Mouse (Mus musculus): ENCODE measurements around the gene Lrig1.
"Not testable (repeated sequence)": the region's sequence is repeated elsewhere in the genome, so short reads cannot be mapped to it uniquely, and the experiment has no call there.

Lrig1 gene

DNA sequence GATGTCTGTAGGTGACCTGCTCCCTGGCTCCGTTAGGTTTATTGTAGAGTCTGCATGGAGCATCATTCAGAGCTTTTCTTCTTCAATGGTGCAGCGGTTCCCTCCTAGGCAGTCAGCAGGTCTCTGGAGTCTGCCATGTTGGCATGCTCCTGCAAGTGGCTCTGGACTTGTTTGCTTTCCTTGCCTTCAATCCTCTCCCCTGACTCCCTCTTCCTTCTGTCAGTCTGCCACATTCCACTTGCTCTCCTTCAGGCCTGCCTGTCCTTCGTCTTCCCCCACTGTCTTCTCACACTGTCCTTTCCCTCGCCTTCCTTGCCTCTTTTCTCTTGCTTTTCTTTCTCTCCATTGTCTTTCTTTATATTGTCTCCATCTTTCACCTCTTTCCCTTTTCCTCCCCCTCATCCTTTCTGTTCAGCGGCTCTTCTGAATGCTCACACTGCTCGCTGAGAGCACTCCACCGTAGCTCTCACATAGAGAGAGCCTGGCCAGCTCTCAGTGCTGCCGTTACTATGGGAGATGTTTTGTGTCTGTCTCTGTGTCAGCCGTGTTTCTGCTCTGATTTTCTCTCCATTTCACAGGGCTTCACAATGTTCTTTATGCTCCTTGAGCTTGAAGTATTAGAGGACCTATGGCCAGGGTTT, 124.3 kb downstream of the Lrig1 start:
- DNase-seq (ENCODE audit: low spot score in 2 of 2), result no peak

DNA sequence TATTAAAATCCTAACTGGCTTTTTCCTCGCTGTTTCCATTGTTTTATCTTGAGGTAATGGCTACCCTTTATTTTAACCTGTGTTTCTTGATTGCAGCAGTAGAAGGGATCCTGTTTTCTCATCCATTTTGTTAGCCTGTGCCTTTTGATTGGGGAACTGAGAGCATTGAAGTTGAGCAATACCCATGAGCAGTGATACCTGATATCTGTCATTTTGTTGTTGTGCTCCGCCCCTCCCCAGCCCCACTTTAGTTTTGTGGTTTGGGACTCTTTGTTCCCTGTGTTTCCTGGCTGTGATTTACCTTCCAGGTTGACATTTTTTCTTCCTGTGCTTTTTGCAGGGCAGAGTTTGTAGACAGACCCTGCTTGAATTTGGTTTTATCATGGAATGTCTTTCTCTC, 131.9 kb downstream of the Lrig1 start:
- no peak for DNase-seq (ENCODE audit: low spot score in 2 of 2)

GRCm38 (mm10) chr6:94565766-94566165, 134.2 kb downstream of the Lrig1 start:
- no peak for DNase-seq (ENCODE audit: low spot score in 2 of 2)

GRCm38 (mm10) chr6:94563203-94563940, 136.6 kb downstream of the Lrig1 start:
- DNase-seq (ENCODE audit: low spot score in 2 of 2), result no peak

DNA sequence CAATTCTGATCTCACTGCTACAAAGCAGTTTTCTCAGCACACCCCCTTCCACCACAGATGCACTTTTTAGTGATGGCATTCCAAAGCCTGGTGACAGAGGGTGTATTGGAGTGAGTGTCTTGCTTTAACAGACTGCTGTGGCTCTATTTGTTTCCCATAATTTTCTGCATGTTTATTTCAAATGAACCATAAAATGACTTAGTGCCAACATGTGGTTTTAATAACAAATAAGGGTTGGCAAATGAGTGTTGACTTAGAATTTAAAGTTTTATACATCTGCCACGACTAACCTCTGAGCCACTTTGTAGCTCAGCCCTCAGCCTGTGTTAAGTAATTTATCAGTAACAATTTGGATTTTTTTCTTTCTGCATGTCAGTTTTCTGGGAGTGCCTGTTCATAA, 138.6 kb downstream of the Lrig1 start:
- no peak for DNase-seq (ENCODE audit: low spot score in 2 of 2)

DNA sequence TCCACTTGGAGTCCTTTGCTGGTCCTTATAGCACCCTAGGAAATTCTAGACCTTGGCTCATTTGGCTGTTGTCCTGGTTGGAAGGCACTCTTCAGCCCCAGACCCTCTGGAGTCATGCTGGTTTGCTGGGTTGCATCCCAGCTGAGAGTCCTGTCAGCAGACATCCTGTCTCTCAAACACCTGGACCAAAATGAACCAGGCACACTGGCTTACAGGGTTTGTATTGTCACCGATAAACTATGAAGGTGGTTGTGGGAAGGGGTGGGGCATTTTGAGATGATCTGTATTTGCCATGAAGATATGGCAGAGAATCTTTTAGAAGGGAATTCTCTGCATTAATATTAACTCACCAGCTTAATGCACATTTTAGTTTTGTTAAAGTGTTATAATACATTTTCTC, 139.1 kb downstream of the Lrig1 start:
- DNase-seq (ENCODE audit: low spot score in 2 of 2), result no peak

DNA sequence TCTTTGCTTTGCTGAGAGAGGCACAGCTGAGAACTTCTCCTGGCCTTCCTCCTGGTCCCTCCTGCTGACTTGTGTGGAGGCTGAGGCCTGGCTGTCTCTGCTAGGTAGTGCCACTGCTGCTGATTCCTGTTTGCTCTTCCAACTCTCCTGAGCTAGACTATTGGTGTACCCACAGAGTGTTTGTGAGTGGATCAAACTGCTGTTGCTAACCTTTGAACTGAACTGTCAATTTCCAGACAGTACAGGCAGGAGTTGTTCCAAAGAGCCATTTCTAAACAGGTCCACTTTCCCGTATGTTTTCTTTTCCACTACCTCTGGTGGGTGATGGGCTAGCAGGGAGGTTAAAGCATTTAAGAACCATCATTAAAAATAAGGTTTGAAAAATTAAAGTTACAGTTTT, 141.4 kb downstream of the Lrig1 start:
- DNase-seq (ENCODE audit: low spot score in 2 of 2), result not testable (repeated sequence)

Measured in frontal cortex, postnatal 25 days (tissue).